Mouse (Mus musculus): ENCODE results near the gene Inafm1. TPM values are rescaled to one million over a fixed set of nuclear protein-coding genes. Genes with fewer than 3 reads are reported as not detected.
"Not testable (repeated sequence)": the region's sequence is repeated elsewhere in the genome, so short reads cannot be mapped to it uniquely, and the experiment has no call there.

The Inafm1 gene
- polyA plus RNA-seq, 1 experiment from 2014 or later, result 13.8 TPM

- Histone ChIP-seq H3K36me3 (ENCODE audit: control insufficient read depth, insufficient read depth, low read length) (peaks cover 4% of the 10 kb centered on the region; the same call in 1 of the 2 replicates), H3K9ac (ENCODE audit: low read depth, low read length) (no peak overlapping the region), H3K4me2 (replicated peaks; ENCODE audit: low read depth, low read length) (no peak overlapping the region), H3K4me1 (replicated peaks; ENCODE audit: control insufficient read depth, insufficient read depth, low read length) (no peaks in the 10 kb centered on the region; the same call in 1 of the 2 replicates), H3K9me3 (ENCODE audit: control insufficient read depth, low read length) (no peaks in the 10 kb centered on the region), H3K27me3 (ENCODE audit: control insufficient read depth, insufficient read depth, low read length) (no peaks in the 10 kb centered on the region), H3K4me3 (ENCODE audit: low read depth, low read length) (no peak overlapping the region), H3K27ac (ENCODE audit: low read depth, low read length) (no peak overlapping the region)
- DNase-seq (ENCODE audit: low spot score) (no peak), ATAC-seq (ENCODE audit: low FRiP score) (no peak)
- 93% methylated on average over 11 of the region's 11 CpGs for WGBS
These were observed 7.3 kb upstream of the Inafm1 start for GRCm38 (mm10) chr7:16280721-16281120.

- DNase-seq (ENCODE audit: low spot score), result no peak
- H3K27ac ChIP-seq (ENCODE audit: low read depth, low read length), result no peak overlapping the region
- no peak overlapping the region for H3K9ac ChIP-seq (ENCODE audit: low read depth, low read length)
These were observed 1.8 kb upstream of the Inafm1 start for GRCm38 (mm10) chr7:16274922-16275890.

GRCm38 (mm10) chr7:16273766-16274140 is 336 bp upstream of the Inafm1 start:
- Histone ChIP-seq H3K27ac (ENCODE audit: low read depth, low read length) (peak overlapping the region; percentile 87), H3K9ac (ENCODE audit: low read depth, low read length) (peak overlapping the region; percentile 59), H3K36me3 (ENCODE audit: control insufficient read depth, insufficient read depth, low read length) (no peaks in the 10 kb centered on the region; the same call in 1 of the 2 replicates), H3K9me3 (ENCODE audit: control insufficient read depth, low read length) (no peaks in the 10 kb centered on the region), H3K4me2 (replicated peaks; ENCODE audit: low read depth, low read length) (peak overlapping the region; percentile 96), H3K4me1 (replicated peaks; ENCODE audit: control insufficient read depth, insufficient read depth, low read length) (peaks cover 11% of the 10 kb centered on the region; the same call in 1 of the 2 replicates), H3K27me3 (ENCODE audit: control insufficient read depth, insufficient read depth, low read length) (no peaks in the 10 kb centered on the region), H3K4me3 (ENCODE audit: low read depth, low read length) (peak overlapping the region; percentile 79)
- WGBS, result under 1% methylated on average over 18 of the region's 18 CpGs
- ATAC-seq (ENCODE audit: low FRiP score) (peak; percentile 73), DNase-seq (ENCODE audit: low spot score) (peak; percentile 78)

More at GRCm38 (mm10) chr7:16274922-16275890, 1.8 kb upstream of the Inafm1 start:
- Histone ChIP-seq H3K27me3 (ENCODE audit: control insufficient read depth, insufficient read depth, low read length) (no peaks in the 10 kb centered on the region), H3K4me1 (replicated peaks; ENCODE audit: control insufficient read depth, insufficient read depth, low read length) (peaks cover 11% of the 10 kb centered on the region; the same call in 1 of the 2 replicates), H3K4me2 (replicated peaks; ENCODE audit: low read depth, low read length) (no peak overlapping the region), H3K4me3 (ENCODE audit: low read depth, low read length) (no peak overlapping the region), H3K9me3 (ENCODE audit: control insufficient read depth, low read length) (no peaks in the 10 kb centered on the region), H3K36me3 (ENCODE audit: control insufficient read depth, insufficient read depth, low read length) (no peaks in the 10 kb centered on the region; the same call in 1 of the 2 replicates)
- WGBS, result 88% methylated on average over 10 of the region's 10 CpGs
- no peak for ATAC-seq (ENCODE audit: low FRiP score)

- peaks cover 11% of the 10 kb centered on the region; the same call in 1 of the 2 replicates for H3K4me1 ChIP-seq (replicated peaks; ENCODE audit: control insufficient read depth, insufficient read depth, low read length)
- under 1% methylated on average over 43 of the region's 46 CpGs for WGBS
- no peaks in the 10 kb centered on the region for H3K9me3 ChIP-seq (ENCODE audit: control insufficient read depth, low read length)
- peak; percentile 76 for ATAC-seq (ENCODE audit: low FRiP score)
- peak overlapping the region; percentile 87 for H3K27ac ChIP-seq (ENCODE audit: low read depth, low read length)
- DNase-seq (ENCODE audit: low spot score), result peak; percentile 75
- H3K9ac ChIP-seq (ENCODE audit: low read depth, low read length), result peak overlapping the region; percentile 75
- H3K27me3 ChIP-seq (ENCODE audit: control insufficient read depth, insufficient read depth, low read length), result no peaks in the 10 kb centered on the region
- peak overlapping the region; percentile 96 for H3K4me2 ChIP-seq (replicated peaks; ENCODE audit: low read depth, low read length)
- no peaks in the 10 kb centered on the region for H3K36me3 ChIP-seq (ENCODE audit: control insufficient read depth, insufficient read depth, low read length)
- H3K4me3 ChIP-seq (ENCODE audit: low read depth, low read length), result peak overlapping the region; percentile 79
These were observed 736 bp downstream of the Inafm1 start for GRCm38 (mm10) chr7:16272681-16273080.

- ATAC-seq (ENCODE audit: low FRiP score) (no peak), DNase-seq (ENCODE audit: low spot score) (no peak)
- no peaks in the 10 kb centered on the region for H3K9me3 ChIP-seq (ENCODE audit: control insufficient read depth, low read length)
- 54% methylated on average over 1 of the region's 1 CpGs for WGBS
- no peak overlapping the region for H3K9ac ChIP-seq (ENCODE audit: low read depth, low read length)
- no peak overlapping the region for H3K4me2 ChIP-seq (replicated peaks; ENCODE audit: low read depth, low read length)
- peaks cover 11% of the 10 kb centered on the region; the same call in 1 of the 2 replicates for H3K4me1 ChIP-seq (replicated peaks; ENCODE audit: control insufficient read depth, insufficient read depth, low read length)
- no peak overlapping the region for H3K4me3 ChIP-seq (ENCODE audit: low read depth, low read length)
- H3K27me3 ChIP-seq (ENCODE audit: control insufficient read depth, insufficient read depth, low read length), result no peaks in the 10 kb centered on the region
- no peaks in the 10 kb centered on the region for H3K36me3 ChIP-seq (ENCODE audit: control insufficient read depth, insufficient read depth, low read length)
- no peak overlapping the region for H3K27ac ChIP-seq (ENCODE audit: low read depth, low read length)
These were observed 2.3 kb downstream of the Inafm1 start for GRCm38 (mm10) chr7:16271139-16271538.

GRCm38 (mm10) chr7:16266593-16266992 is 6.8 kb downstream of the Inafm1 start:
- H3K4me1 ChIP-seq (replicated peaks; ENCODE audit: control insufficient read depth, insufficient read depth, low read length); H3K27ac ChIP-seq (ENCODE audit: low read depth, low read length); H3K9me3 ChIP-seq (ENCODE audit: control insufficient read depth, low read length); H3K4me2 ChIP-seq (replicated peaks; ENCODE audit: low read depth, low read length); ATAC-seq (ENCODE audit: low FRiP score); H3K36me3 ChIP-seq (ENCODE audit: control insufficient read depth, insufficient read depth, low read length); DNase-seq (ENCODE audit: low spot score); H3K9ac ChIP-seq (ENCODE audit: low read depth, low read length); H3K27me3 ChIP-seq (ENCODE audit: control insufficient read depth, insufficient read depth, low read length); H3K4me3 ChIP-seq (ENCODE audit: low read depth, low read length): not testable (repeated sequence)
- WGBS, result 85% methylated on average over 7 of the region's 7 CpGs

GRCm38 (mm10) chr7:16265856-16266255 is 7.6 kb downstream of the Inafm1 start:
- Histone ChIP-seq H3K4me2 (replicated peaks; ENCODE audit: low read depth, low read length) (no peak overlapping the region), H3K9ac (ENCODE audit: low read depth, low read length) (no peak overlapping the region), H3K27me3 (ENCODE audit: control insufficient read depth, insufficient read depth, low read length) (no peaks in the 10 kb centered on the region), H3K4me3 (ENCODE audit: low read depth, low read length) (no peak overlapping the region), H3K36me3 (ENCODE audit: control insufficient read depth, insufficient read depth, low read length) (no peaks in the 10 kb centered on the region), H3K4me1 (replicated peaks; ENCODE audit: control insufficient read depth, insufficient read depth, low read length) (no peaks in the 10 kb centered on the region), H3K9me3 (ENCODE audit: control insufficient read depth, low read length) (no peaks in the 10 kb centered on the region), H3K27ac (ENCODE audit: low read depth, low read length) (no peak overlapping the region)
- ATAC-seq (ENCODE audit: low FRiP score) (no peak), DNase-seq (ENCODE audit: low spot score) (no peak)
- WGBS, result 90% methylated on average over 11 of the region's 11 CpGs

- no peak for DNase-seq (ENCODE audit: low spot score)
- H3K9ac ChIP-seq (ENCODE audit: low read depth, low read length), result no peak overlapping the region
- WGBS, result 79% methylated on average over 5 of the region's 5 CpGs
These were observed 9.6 kb downstream of the Inafm1 start for GRCm38 (mm10) chr7:16263843-16264242.

More at GRCm38 (mm10) chr7:16263843-16264242, 9.6 kb downstream of the Inafm1 start:
- no peaks in the 10 kb centered on the region for H3K4me1 ChIP-seq (replicated peaks; ENCODE audit: control insufficient read depth, insufficient read depth, low read length)
- no peaks in the 10 kb centered on the region for H3K36me3 ChIP-seq (ENCODE audit: control insufficient read depth, insufficient read depth, low read length)
- no peaks in the 10 kb centered on the region for H3K9me3 ChIP-seq (ENCODE audit: control insufficient read depth, low read length)
- H3K4me2 ChIP-seq (replicated peaks; ENCODE audit: low read depth, low read length), result no peak overlapping the region
- no peak overlapping the region for H3K27ac ChIP-seq (ENCODE audit: low read depth, low read length)
- H3K4me3 ChIP-seq (ENCODE audit: low read depth, low read length), result no peak overlapping the region
- no peak for ATAC-seq (ENCODE audit: low FRiP score)
- H3K27me3 ChIP-seq (ENCODE audit: control insufficient read depth, insufficient read depth, low read length), result no peaks in the 10 kb centered on the region
